Mouse (Mus musculus): ENCODE data around the gene Bpnt1.
A peak's percentile ranks its signal among the peaks of the same experiment; 100 is the strongest.

The Bpnt1 gene

DNA sequence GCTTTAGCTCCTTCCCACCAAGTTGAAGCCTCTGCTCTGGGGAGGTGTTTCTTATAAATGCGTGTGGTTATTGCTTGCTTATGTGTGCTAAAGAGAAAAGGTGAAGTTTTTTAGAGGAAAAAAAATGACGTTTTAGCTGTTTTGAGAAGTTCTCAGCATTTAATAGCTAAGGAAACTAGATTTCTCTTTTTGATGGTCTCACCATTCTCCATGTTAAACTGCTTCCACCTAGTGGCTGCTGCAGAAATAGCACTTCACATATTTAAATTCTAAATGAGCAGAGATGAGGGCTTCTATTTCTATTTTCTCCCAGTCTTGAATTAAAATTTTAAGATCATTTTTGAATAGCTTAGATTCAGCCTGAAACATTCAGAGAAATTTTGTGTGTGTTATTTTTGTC is 72.1 kb downstream of the Bpnt1 start:
- peak; percentile 57 for DNase-seq (ENCODE audit: low read depth, low spot score)

DNA sequence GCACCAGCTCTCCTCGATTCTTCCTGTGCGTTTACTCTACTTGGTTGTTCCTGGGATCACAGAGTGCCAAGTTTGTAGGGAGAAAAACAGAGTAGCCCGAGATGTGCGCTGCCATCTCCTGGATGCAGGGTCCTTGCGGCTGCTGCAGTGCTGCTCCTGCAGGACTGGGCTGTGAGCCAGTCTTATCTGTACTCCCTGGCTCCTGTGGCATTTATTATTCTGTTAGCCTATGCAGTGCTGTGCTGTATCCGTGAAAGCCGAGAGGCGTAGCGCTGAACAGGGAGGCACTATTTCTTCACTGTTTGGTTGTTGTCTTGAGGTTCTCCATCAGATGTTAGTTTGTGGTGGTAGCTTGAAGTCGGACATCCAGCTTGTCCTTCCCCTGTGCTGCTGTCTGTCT is 74.0 kb downstream of the Bpnt1 start:
- no peak for DNase-seq (ENCODE audit: low read depth, low spot score)
